ENCODE assay signal across 10 mouse cellular contexts in the genomic region with DNA sequence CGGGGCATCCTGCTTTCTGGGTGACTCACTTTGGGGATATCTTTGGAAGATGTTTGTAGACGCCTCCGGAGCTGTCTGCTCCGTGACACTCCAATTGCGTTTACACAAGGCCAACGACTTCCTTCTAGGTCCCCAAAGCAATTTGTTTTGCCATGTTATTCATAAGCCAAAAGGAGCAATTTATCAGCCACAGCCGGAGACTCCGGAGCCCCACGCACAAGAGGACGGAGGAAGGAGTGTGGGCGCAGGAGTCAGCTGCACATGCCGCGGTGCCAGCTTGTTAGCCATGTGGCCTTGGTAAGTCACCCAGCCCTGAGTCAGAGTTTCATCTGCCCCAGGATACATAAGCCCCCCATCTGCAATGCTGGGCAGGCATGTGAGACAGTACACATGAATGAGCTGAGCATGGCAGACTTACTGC.
DNase-seq lines count a peak whose midpoint lies in the region; ATAC-seq and TF ChIP-seq lines count a peak whose summit lies in the region.
"Had no signal": no experiment of that assay in that cellular context is flagged by ENCODE, and none has a peak within 500 bp of the region (broad histone marks: within the 10 kb centered on the region; RNA-seq: fewer than 3 reads in every experiment).

No protein-coding gene starts in this region.

- H3K27ac ChIP-seq in lung, embryonic 14.5 days (ENCODE audit: low read depth): no peak overlapping the region

- peaks cover 7% of the 10 kb centered on the region; the same call in 1 of the 2 replicates for H3K4me1 ChIP-seq in lung, embryonic 14.5 days (ENCODE audit: insufficient read depth)
- H3K4me1 ChIP-seq in lung, adult 2 months (ENCODE audit: control insufficient read depth, insufficient read depth, low read length): peaks cover 3% of the 10 kb centered on the region; the same call in 1 of the 2 replicates

- 35% methylated on average over 13 of the region's 13 CpGs for WGBS in lung, embryonic 14.5 days
- WGBS in lung, adult 2 months: 43% methylated on average over 13 of the region's 13 CpGs

- peak; percentile 21 for DNase-seq in lung, embryonic 14.5 days
- DNase-seq in lung, postnatal 14 days: no peak
- peak; percentile 69 for DNase-seq in adrenal gland, adult 2 months
- peak; percentile 60 to 64 for DNase-seq in adrenal gland, postnatal 36 days
- peak; percentile 48 to 62 for DNase-seq in left cerebral cortex, adult 9 months (ENCODE audit: low spot score in 2 of 2)
- no peak for DNase-seq in thymus, adult 18-20 months
- DNase-seq in lung, adult 2 months: no peak
- DNase-seq: kidney, adult 11 months; thymus, postnatal 4 days had no signal

- H3K9me3 ChIP-seq in lung, embryonic 14.5 days (ENCODE audit: low read depth, low read length): no peaks in the 10 kb centered on the region
- H3K9me3 ChIP-seq: limb, embryonic 10.5 days had no signal

- H3K4me3 ChIP-seq in lung, embryonic 14.5 days (ENCODE audit: low read depth, low read length): no peak overlapping the region
- H3K4me3 ChIP-seq in lung, adult 2 months (replicated peaks; ENCODE audit: extremely low read depth, low read depth, low read length): no peak overlapping the region
- H3K4me3 ChIP-seq: limb, embryonic 10.5 days had no signal

- no peaks in the 10 kb centered on the region for H3K27me3 ChIP-seq in lung, embryonic 14.5 days (ENCODE audit: insufficient read depth, low read length)

- H3K36me3 ChIP-seq in lung, embryonic 14.5 days (ENCODE audit: insufficient read depth): no peaks in the 10 kb centered on the region

- H3K9ac ChIP-seq in lung, embryonic 14.5 days: no peak overlapping the region

- no peak for ATAC-seq in lung, embryonic 14.5 days (ENCODE audit: insufficient read depth)

- TF ChIP-seq CTCF in lung, embryonic 14.5 days (IDR thresholded peaks at IDR 0.05; ENCODE audit: low read depth): no peak
- no peak for TF ChIP-seq CTCF in lung, adult 2 months (IDR thresholded peaks at IDR 0.05; ENCODE audit: insufficient read depth, low read length)

- TF ChIP-seq POLR2A in lung, adult 2 months (IDR thresholded peaks at IDR 0.05; ENCODE audit: borderline replicate concordance, extremely low read depth, low read depth, low read length): no peak

- H3K4me2 ChIP-seq in lung, embryonic 14.5 days: no peak overlapping the region

Comparison
In these comparisons a context has a peak if more than half of its experiments do, and no peak if none do; other contexts are left out.
1. DNase-seq: peak in lung, embryonic 14.5 days (single experiment), adrenal gland, adult 2 months (single experiment), adrenal gland, postnatal 36 days (2 of 2) and left cerebral cortex, adult 9 months (2 of 2); none in lung, postnatal 14 days (single experiment), thymus, adult 18-20 months (0 of 2) and lung, adult 2 months (single experiment).